Mouse (Mus musculus) adrenal gland, adult 10 weeks (tissue): ENCODE results near the gene Gm20869. TPM values are rescaled to one million over a fixed set of nuclear protein-coding genes. Genes with fewer than 3 reads are reported as not detected.

ENCODE experiments used
- polyA plus RNA-seq: library from polyadenylated mRNA; stranded (reverse); fragments of 350-450 nt; fragmentation: Illumina TruSeq; extraction: RNeasy Lipid Tissue Mini Kit (QIAGEN cat#74804); gene quantifications from one replicate; pipeline ENCODE4 v1.2.3, GENCODE M21; 2014; ENCODE audit warnings: low read depth, low replicate concordance

Gm20869 gene
- not detected for polyA plus RNA-seq

GRCm38 (mm10) chrY:71469149-71469548 is at the start of gene Gm20869:
Gene Gm20869 (plus strand): TSS chrY:71469449.

Other genes with a start within 250 kb of the Gm20869 start
- gene Gm20870, start 222.6 kb downstream of the Gm20869 start, polyA plus RNA-seq, result not detected